Mouse (Mus musculus) erythroid progenitor cell, adult 5-6 weeks (primary cell): ENCODE results near the gene Hectd4. TPM values are rescaled to one million over a fixed set of nuclear protein-coding genes. Genes with fewer than 3 reads are reported as not detected.
A peak's percentile ranks its signal among the peaks of the same experiment; 100 is the strongest.

Source experiments
- ATAC-seq: replicated peaks from 2 replicates; pipeline ENCODE4 v1.8.0; 2016; ENCODE audit warnings: moderate number of reproducible peaks, mild to moderate bottlenecking, moderate TSS enrichment, inconsistent platforms; ENCODE audit not compliant: poor library complexity, low FRiP score, severe bottlenecking
- total RNA-seq, 2 experiments: library from RNA; stranded (forward) in 1 of 2; stranded (reverse) in 1 of 2; fragments of 150-400 nt in 1 of 2; fragments of 186-747, 209-891 nt in 1 of 2; gene quantifications; 2 replicates each; pipeline versions ENCODE4 v1.2.3 to v1.2.4; 2015 to 2017; ENCODE audit warnings: low replicate concordance in 2 of 2

The Hectd4 gene
- total RNA-seq (2015; ENCODE audit: low replicate concordance) (214 and 233 TPM in 2 replicates), total RNA-seq (2017; ENCODE audit: low replicate concordance) (286 and 356 TPM in 2 replicates)

DNA sequence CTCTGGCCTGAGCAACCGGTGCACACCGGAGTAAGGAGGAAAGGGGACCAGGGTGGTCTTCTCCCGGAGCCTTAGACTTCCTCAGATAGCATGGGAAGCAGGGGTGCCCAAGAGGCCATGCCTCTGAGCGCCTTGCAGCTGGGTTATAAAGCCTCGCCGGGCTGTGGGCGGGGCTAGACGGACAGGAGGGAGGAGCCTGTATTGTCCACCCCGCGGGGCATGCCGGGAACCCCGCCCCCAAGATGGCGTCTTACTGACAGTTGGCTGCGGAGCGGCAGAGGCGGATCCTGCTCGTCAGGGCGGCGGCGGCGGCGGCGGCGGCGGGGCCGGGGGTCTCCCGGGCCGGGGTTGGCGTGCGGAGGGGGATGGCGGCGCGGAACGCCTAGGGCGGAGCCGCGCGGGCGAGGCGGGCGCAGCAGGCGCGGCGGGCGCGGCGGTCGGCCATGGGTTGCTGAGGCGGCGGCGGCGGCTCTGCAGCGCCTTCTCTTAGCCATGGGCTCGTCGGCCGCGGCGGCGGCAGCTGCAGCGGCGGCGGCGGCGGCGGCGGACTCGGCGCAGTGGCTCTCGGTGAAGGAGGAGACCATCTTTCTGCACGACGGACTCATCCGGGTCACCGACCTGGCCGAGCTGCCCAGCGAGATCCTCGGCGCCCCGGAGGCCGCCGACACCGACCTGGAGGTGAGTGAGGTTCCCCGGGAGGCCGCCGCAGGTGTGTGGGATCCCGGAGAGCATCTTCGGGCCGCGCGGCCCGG is at the start of gene Hectd4:
TSS of gene Hectd4 (plus strand) at position 240 of the 752 bp plus-strand sequence.
- peak; percentile 67 for ATAC-seq

DNA sequence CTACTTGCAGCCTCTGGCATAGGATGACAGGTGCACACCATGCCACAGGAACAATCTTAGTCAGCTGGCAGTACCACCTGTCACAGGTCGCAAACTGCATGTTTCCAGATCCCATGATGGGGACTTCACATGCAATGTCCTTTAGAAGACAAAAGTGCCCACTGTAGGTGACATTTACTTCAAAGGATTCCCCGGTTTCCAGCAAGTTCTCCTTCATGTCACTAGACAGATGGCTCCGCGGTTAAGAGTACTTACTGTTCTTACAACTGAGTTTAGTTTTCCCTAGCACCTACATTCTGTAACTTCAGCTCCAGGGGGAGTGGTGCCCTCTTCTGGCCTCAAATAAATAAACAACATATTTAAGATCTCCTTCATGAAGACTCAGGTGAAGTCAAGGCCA is 47.2 kb upstream of the Hectd4 start:
- ATAC-seq = no peak

GRCm38 (mm10) chr5:121179077-121179857 is 40.8 kb upstream of the Hectd4 start:
- ATAC-seq = no peak

DNA sequence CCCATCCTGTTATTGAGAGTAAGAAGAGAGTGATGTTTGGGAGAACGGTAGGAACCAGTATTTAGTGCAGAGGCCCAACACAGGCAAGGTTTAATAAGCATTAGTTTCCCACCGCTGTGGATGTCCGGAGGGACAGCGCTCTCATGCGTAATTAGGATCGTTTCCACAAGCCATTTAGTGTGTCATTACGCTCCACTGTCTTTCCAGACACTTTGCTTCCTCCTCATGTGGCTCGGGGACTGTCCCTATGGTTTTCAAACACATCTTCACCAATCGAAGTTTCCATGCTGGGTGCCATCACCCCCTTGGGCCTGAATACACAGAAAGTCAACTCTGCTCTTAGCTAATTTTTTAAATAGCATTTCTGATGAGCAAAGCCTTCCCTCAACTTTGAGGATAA is 36.8 kb upstream of the Hectd4 start:
- ATAC-seq = no peak

DNA sequence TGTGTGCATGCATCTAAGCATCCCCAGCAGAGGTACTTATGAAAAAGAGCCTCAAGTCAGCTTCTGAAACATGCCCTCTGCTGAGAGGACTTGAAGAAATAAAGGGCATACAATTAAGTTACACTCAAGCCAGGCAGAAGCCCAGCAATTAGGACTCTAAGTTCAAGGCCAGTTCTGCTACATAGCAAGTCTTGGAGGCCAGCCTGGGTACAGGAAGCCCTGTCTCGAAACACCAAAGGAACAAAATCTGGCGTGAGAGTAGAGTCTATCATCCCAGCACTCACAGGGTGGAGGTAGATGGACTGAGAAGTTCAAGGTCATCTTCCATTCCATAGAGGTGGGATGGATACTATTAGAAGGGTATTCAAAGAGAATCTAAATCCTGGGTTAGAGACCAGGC is 35.6 kb upstream of the Hectd4 start:
- ATAC-seq = no peak

- peak; percentile 64 for ATAC-seq
These were observed 35.0 kb upstream of the Hectd4 start for GRCm38 (mm10) chr5:121184945-121185551.

GRCm38 (mm10) chr5:121187580-121188001 is 32.4 kb upstream of the Hectd4 start:
- no peak for ATAC-seq

DNA sequence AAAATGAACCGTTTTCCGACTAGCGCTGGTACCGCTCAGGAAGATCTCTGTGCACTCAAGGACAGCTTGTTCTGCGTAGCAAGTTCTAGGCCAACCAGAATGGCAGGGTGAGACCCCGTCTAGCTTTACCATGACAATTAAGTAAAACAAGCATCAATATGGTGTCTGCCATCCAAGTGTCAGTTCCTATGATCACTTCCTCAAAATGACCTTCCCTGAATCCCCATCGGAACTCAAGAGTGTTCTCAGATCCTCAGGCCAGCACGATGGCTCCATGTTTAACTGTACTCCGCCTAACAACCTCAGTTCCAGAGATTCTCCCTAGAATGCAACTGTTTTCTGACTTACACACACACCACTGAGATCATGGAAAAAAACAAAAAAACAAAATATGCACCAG is 31.8 kb upstream of the Hectd4 start:
- ATAC-seq = no peak

DNA sequence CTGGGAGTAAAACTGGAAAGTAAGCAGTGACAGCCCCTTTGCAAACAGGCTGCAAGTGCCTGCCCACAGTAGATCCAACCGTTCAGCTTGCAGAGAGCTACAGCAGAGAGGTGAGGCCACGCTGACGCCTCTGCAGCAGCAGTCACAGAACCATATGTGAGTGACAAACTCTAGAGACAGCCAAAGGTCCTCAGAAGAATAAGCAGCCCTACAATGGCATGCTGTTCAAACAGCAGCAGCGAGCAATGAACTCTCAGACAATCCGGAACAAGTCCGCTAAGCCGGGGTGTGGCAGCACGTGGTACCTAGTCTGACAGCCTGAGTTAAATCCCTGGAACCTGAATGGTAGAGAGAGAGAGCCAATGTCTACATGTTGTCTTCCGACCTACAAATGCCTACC is 30.8 kb upstream of the Hectd4 start:
- ATAC-seq = no peak

DNA sequence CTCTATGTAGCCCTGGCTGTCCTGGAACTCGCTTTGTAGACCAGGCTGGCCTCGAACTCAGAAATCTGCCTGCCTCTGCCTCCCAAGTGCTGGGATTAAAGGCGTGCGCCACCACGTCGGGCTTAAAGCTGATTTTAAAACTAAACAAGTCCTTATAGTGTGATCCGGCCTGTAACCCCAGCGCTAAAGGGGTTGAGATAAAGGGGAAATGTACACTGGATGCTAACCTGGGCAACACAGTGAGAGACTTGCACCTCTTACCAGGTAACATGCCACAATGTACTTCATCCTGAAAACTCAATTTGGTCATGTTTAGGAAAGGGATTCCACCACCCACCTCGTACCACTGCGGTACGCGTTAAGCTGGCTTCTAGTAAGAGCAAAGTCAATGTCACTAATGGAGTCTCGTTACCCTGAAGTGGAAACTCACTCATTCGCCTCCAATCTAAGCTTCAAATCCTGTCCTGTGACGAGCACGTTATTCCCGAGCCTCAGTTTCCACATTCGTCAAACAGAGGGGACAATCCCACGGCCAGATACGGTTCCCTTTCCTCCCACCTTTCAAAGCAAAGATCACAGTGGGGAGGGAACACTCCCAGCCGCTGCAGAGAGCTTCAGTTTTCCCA is 29.7 kb upstream of the Hectd4 start:
- no peak for ATAC-seq

DNA sequence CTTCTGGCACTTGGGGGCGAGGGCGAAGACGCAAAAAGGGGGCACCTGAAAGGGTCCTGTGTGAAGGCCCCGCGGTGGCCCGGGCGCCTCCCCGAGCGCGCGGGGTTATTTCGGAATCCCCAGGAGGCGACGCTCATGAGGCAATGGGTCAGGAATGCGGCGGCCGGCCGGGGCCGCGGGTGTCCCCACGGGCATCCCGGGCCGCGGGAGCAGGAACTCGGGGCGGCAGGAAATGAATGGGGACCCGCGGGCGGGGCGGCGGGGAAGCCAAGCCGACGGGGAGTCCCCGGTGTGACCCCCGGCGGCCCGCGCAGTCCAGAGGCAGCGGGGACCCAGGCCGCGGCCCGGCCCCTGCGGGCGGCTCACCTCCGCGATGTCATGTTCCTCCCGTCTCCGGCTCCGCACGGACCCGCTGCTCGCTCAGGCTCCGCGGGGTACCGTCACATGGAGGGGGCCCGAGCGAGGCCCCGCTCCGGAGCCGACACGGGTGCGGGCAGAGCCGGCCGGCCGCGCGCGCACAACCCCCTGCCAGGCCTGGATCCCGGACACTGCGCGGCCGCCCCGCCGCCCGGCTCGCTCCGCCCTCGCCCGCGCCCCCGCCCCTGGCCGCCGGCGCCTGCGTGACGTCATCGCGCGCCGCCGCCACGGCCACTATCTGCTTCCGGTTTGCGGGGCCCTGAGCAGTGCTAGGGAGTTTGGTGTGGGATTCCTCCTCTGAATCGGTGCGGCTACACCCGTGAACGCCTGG is 29.0 kb upstream of the Hectd4 start, which contains the start of gene Ptpn11:
TSS of gene Ptpn11 (minus strand) at position 562 of the 748 bp plus-strand sequence.
- ATAC-seq = peak; percentile 84

DNA sequence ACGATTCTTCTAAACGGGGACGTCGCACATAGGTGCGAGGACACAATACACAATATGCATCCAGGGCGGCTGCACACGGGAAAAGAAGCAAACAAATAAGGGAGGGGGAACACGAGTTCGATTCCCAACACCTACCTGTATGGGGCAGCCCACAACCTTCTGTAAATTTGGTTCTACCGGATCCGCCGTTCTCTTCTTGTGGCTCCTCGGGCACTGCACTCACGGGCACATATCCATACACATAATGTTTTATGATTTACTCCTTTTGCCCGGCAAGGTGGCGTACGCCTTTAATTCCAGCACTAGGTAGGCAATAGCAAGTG is 28.5 kb upstream of the Hectd4 start:
- ATAC-seq = peak; percentile 47; the same call in 1 of the 2 replicates

GRCm38 (mm10) chr5:121194173-121194572 is 25.8 kb upstream of the Hectd4 start:
- 0 out of 2 replicates have a peak, but pooled peaks have one; percentile 34 for ATAC-seq

DNA sequence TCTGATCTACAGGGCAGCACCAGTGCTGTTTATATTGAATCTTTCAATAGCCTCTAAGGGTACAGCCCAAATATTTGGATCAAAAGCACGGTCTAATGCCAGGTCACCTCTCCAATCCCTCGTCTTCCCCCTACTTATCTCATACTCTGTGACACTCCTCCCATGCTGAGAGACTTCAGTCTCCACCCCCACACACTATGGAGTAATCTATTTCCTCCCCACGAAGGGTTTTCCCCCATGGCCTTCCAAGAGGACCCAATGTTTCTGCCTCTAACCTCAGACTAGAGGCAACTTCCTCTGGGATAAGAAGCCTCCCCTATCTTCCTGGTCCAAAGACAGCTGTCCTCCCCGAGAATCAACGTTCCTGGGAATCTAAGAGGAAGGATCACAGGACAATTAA is 23.3 kb upstream of the Hectd4 start:
- ATAC-seq = peak; percentile 86

- ATAC-seq = no peak
These were observed 22.7 kb upstream of the Hectd4 start for GRCm38 (mm10) chr5:121197337-121197736.

DNA sequence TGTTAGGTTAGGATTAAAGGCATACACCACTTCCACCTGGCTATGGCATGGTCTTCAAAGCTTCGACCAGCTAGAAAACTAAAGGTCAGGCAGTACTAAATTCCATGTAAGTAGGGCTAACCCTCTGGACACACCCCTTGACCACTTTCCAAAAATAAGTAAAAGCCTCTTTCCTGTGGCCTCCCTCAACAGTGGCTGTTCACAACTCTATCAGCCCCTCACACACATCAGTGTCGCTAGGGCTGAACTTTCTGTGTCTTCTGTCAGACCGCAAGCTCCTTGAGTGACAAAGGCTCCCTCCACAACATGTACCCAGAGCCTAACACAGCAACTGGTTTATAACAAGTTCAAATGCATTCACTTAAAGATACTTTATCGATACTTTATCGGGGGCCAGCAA is 21.6 kb upstream of the Hectd4 start:
- ATAC-seq = no peak

- peak; percentile 49; the same call in 1 of the 2 replicates for ATAC-seq
These were observed 18.3 kb upstream of the Hectd4 start for GRCm38 (mm10) chr5:121201739-121202138.

DNA sequence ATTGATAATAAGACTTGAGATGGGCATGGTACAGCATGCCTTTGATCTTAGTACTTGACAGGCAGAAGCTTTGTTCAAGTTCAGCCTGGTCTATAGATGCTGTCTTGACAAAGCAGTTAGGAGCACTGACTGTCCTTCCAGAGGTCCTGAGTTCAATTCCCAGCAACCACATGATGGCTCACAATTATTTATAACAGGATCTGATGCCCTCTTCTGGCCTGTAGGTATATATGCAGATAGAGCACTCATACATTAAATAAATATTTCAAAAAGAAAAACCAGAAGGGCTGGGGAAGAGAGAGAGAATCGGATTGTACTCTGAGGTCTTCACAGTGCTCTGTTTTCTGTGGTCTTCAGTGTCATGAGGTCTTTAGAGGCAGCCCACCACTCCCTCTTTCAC is 17.6 kb upstream of the Hectd4 start:
- no peak for ATAC-seq
